Mouse (Mus musculus) embryonic fibroblast, embryonic 13.5 days (primary cell): Measurements from ENCODE around the gene Lrmp. TPM values are rescaled to one million over a fixed set of nuclear protein-coding genes. Genes with fewer than 3 reads are reported as not detected.
"Not testable (repeated sequence)": the region's sequence is repeated elsewhere in the genome, so short reads cannot be mapped to it uniquely, and the experiment has no call there.

ENCODE experiments used
- H3K27ac ChIP-seq: 2 replicates; pipeline ENCODE4 v1.5.1; 2012; ENCODE audit warnings: low read length, control low read depth, inconsistent platforms; ENCODE audit not compliant: insufficient read depth
- H3K4me1 ChIP-seq: 2 replicates; pipeline ENCODE4 v1.6.1; 2011; ENCODE audit warnings: low read length; ENCODE audit not compliant: control insufficient read depth, insufficient read depth
- H3K4me3 ChIP-seq: 2 replicates; pipeline ENCODE4 v1.5.1; 2011; ENCODE audit warnings: mild to moderate bottlenecking, control low read depth, low read length; ENCODE audit not compliant: insufficient read depth
- CTCF ChIP-seq: IDR thresholded peaks from 2 replicates; pipeline ENCODE4 v1.5.1; 2011; ENCODE audit warnings: mild to moderate bottlenecking, control low read depth, low read length, moderate library complexity, borderline replicate concordance; ENCODE audit not compliant: insufficient read depth
- POLR2A ChIP-seq: IDR thresholded peaks from 2 replicates; pipeline ENCODE4 v1.6.1; 2011; ENCODE audit warnings: low read depth, mild to moderate bottlenecking, control low read depth, low read length, moderate library complexity
- polyA plus RNA-seq: library from polyadenylated mRNA; stranded (reverse); fragments of >200 nt; gene quantifications from 2 replicates; pipeline ENCODE4 v1.2.4, GENCODE M21; 2011; ENCODE audit warnings: low read depth; ENCODE audit not compliant: missing spikeins, insufficient read length

Gene Lrmp
- polyA plus RNA-seq, 1 experiment = 0.72 TPM

DNA sequence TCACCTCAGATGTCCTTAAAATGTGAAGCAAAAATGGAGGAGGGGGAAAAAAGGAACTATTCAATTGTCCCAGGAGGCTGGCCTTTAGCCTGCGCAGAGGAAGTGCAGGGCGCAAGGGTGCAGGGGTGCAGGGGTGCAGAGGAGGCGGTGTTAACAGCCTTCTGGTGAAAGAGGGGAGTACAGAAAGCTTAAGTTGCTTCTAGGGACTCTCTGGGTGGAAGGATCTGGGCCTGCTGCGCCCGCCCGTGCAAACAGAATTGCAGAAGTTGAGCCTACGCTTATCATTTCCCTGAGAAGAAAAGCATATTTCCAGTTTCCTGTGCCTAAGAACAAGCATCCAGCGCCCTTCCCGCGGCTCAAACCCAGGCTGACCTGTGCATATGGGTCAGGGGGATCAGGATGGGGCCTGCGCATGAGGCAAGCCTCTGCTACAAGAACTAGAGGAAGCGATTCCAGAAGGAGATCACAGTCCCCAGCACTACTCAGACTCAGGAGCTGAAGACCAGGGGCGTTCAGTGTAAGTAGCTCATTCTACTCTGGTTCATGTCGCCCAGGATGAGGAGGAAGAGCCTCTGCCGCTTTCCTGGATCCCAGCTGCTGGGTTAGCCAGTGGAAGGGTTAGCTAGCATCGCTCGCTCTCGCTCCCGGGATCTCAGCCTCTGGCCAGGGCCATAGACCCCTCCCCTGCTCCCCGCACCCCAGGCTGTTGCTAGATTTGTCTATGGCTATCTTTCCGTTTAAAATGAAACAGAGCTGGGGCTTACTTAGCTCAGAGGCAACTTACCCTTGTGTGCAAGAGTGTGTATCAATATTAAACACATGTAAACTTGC lies 6.4 kb downstream of the Lrmp start:
- Histone ChIP-seq H3K27ac (no peak overlapping the region), H3K4me3 (no peak overlapping the region), H3K4me1 (peaks cover 13% of the 10 kb centered on the region; the same call in 1 of the 2 replicates)
- TF ChIP-seq CTCF (no peak), POLR2A (no peak)

DNA sequence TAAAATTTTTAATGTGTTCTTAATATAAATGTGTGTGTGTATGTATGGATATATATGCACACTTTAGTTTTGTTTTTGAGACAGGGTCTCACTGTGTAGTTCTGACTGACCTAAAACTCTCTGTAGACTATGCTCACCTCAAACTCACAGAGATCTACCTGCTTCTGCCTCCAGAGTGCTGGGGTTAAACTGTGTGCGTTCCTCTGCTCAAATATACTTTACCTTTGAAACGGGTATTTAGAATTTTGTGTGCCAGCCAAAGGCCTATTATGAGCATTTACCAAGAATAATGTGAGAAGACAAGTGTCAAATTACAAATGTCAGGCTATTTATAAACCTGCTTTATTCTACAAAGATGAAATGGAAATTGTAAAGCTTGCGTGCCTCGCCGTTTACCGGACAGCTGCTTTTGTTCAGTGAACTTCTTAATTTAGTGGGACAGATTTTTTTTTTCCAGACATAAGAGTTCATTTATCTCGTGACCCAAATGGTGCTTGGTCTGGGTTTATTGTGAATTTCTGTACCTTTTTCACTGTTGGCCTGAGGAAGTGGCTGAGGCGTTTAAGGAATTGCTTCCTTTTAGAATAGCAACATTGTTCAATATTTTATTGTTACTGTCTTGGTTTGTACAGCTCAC lies 7.1 kb downstream of the Lrmp start:
- TF ChIP-seq POLR2A (no peak), CTCF (no peak)
- H3K4me1 ChIP-seq = peaks cover 13% of the 10 kb centered on the region; the same call in 1 of the 2 replicates
- no peak overlapping the region for H3K4me3 ChIP-seq
- H3K27ac ChIP-seq = no peak overlapping the region

DNA sequence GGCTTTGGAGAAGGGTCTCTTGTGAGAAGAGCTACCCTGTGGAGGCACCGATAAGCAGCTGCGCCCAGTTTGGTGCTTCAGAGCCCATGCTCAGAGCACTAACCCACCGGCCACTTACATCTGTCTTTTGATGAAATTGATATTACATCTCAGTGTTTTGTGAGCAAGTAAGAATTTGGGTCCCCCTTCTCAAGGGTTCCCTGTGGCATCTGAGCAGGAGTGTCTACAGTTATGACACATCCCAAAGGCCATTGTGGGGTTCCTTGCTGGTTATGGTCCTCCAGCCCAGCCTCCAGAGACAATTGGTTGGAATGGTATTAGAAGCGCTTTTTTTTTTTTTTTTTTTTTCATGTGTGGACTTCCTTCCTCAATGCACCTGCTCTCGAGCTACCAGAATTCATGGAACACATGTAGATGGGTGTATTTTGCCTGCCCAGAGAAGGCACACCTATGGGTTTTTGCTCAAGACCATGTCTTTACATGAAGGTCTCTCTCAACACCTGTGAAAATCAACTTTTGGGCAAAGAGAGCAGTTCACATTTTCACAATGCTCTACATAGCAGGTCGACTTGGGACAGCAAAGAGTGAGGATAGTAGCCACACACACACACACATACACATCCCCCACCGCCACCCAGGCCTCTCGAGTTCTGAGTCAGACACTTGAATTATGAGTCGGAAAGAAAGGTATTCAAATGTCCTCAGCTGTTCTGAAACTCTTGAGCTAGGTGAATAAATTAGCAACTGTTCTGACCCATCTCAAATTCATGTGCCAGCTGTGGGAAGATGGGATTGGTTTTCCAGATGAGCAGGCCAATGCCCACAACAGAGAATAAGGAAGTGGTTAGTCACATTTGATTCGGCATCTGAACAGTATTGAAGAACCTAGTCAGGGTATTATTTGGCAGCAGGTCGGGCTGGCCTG lies 7.9 kb downstream of the Lrmp start:
- no peak overlapping the region for H3K27ac ChIP-seq
- no peak for TF ChIP-seq CTCF
- no peak for TF ChIP-seq POLR2A
- H3K4me3 ChIP-seq = no peak overlapping the region
- peaks cover 13% of the 10 kb centered on the region; the same call in 1 of the 2 replicates for H3K4me1 ChIP-seq

DNA sequence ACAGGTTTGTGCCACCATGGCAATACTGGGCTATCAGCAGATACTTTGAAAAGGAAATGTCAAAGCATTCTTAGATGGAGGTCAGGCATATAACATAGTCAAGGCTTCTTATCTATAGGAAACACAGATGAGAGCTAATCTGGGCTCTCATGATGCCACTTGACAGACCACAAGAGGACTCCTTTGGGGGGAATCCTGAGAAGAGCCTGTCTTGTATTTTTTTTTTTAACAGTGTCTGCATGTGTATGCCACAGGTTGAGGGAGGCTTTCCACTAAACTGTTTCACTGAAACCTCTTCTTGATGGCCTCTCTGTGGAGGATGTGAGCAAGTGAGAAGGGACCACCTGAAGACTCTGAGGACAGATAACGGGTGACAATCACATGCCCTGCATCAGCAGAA lies 9.2 kb downstream of the Lrmp start:
- no peak overlapping the region for H3K4me3 ChIP-seq
- TF ChIP-seq POLR2A = no peak
- peaks cover 13% of the 10 kb centered on the region; the same call in 1 of the 2 replicates for H3K4me1 ChIP-seq
- no peak overlapping the region for H3K27ac ChIP-seq

- H3K4me3 ChIP-seq = no peak overlapping the region
- H3K27ac ChIP-seq = no peak overlapping the region
- TF ChIP-seq CTCF (no peak), POLR2A (no peak)
- peaks cover 11% of the 10 kb centered on the region; the same call in 1 of the 2 replicates for H3K4me1 ChIP-seq
Observed at GRCm38 (mm10) chr6:145125591-145126113, 10.2 kb downstream of the Lrmp start.

GRCm38 (mm10) chr6:145127652-145128051 lies 12.2 kb downstream of the Lrmp start:
- TF ChIP-seq CTCF = no peak
- TF ChIP-seq POLR2A = no peak
- Histone ChIP-seq H3K4me1 (peaks cover 7% of the 10 kb centered on the region; the same call in 1 of the 2 replicates), H3K4me3 (no peak overlapping the region), H3K27ac (no peak overlapping the region)

DNA sequence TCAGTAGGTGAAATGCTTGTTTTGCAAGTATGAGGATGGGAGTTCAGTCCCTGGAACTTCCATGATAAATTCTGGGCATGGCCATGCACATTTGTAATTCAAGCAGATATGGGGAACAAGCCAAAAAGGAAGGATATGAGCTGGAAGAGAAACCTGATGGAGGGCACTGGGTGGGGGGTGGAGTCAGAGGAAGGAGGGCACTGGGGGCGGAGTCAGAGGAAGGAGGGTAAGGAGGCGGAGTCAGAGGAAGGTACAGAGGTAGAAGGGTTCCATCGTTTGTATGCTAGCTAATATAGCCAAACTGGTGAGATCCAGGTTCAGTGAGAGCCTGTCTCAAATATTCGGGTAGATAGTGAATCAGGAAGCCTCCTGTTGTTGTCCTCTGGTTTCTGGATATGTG lies 14.1 kb downstream of the Lrmp start:
- TF ChIP-seq POLR2A (no peak), CTCF (no peak)
- H3K4me3 ChIP-seq = no peak overlapping the region
- H3K27ac ChIP-seq = no peak overlapping the region
- no peaks in the 10 kb centered on the region for H3K4me1 ChIP-seq

DNA sequence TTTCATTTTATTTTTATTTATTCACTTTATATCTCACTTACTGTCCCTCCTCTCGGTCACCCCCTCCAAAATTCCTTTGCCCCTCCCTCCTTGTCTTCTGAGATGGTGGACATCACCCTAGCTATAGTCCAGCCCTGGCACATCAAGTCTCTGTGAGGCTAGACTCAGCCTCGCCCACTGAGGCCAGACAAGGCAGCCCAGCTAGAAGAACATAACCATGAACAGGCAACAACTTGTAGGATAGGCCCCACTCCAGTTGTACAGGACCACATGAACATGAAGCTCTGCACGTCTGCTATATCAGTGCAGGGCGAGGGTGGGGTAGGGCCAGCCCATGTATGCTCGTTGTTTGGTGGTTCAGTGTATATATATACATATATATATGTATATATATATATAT lies 16.5 kb downstream of the Lrmp start:
- H3K4me3 ChIP-seq = no peak overlapping the region
- no peak for TF ChIP-seq CTCF
- TF ChIP-seq POLR2A = no peak
- H3K27ac ChIP-seq = no peak overlapping the region
- H3K4me1 ChIP-seq = no peaks in the 10 kb centered on the region

GRCm38 (mm10) chr6:145132969-145133368 lies 17.5 kb downstream of the Lrmp start:
- H3K4me1 ChIP-seq = not testable (repeated sequence)

DNA sequence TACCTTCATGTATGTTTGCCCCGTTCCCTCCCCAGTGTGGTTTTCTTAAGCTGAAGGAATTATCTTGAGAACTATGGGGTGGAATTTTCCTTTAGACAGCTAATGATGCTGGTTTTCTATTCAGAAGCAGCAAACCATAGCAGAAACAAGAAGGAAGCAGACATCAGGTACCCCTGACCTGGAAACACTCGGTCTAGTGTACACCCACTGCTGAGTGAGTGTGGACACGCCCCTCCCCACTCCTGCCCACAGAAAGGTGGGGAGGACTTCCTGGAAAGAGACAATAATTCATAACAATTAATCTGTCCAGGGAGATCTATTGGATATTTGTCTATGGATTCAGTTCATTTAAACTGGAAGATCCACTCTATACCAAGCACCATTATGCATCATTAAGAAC lies 19.8 kb downstream of the Lrmp start:
- TF ChIP-seq POLR2A (no peak), CTCF (no peak)
- Histone ChIP-seq H3K27ac (no peak overlapping the region), H3K4me1 (no peaks in the 10 kb centered on the region), H3K4me3 (no peak overlapping the region)

More at GRCm38 (mm10) chr6:145132969-145133368, 17.5 kb downstream of the Lrmp start:
- not testable (repeated sequence) for H3K27ac ChIP-seq, H3K4me3 ChIP-seq
